Mouse (Mus musculus) cortical plate, adult 2 months (tissue): ENCODE measurements at regions not wholly inside any gene's neighbourhood (a gene's known extent, or its start where the extent isn't known, plus 50 kb on each side); places are given as distances from the start of the nearest gene placed in this dataset.

ENCODE experiments used
- H3K27ac ChIP-seq: fragments of 200-500 bp; 2 replicates; pipeline ENCODE4 v1.5.1; 2012; ENCODE audit warnings: low read length, control low read depth, inconsistent platforms; ENCODE audit not compliant: insufficient read depth
- H3K4me1 ChIP-seq: fragments of 200-500 bp; 2 replicates; pipeline ENCODE4 v1.6.1; 2011; ENCODE audit warnings: low read length; ENCODE audit not compliant: control insufficient read depth, insufficient read depth
- H3K4me3 ChIP-seq: fragments of 200-500 bp; 2 replicates; pipeline ENCODE4 v1.5.1; 2011; ENCODE audit warnings: mild to moderate bottlenecking, low read length, control low read depth; ENCODE audit not compliant: insufficient read depth
- CTCF ChIP-seq: fragments of 200-500 bp; IDR thresholded peaks from 2 replicates; pipeline ENCODE4 v1.5.1; 2011; ENCODE audit warnings: mild to moderate bottlenecking, control low read depth, low read length; ENCODE audit not compliant: insufficient read depth; ENCODE audit errors: extremely low read depth
- POLR2A ChIP-seq: fragments of 200-500 bp; IDR thresholded peaks from 2 replicates; pipeline ENCODE4 v1.6.1; 2011; ENCODE audit warnings: mild to moderate bottlenecking, low read length, control low read depth; ENCODE audit not compliant: insufficient read depth; ENCODE audit errors: extremely low read depth

DNA sequence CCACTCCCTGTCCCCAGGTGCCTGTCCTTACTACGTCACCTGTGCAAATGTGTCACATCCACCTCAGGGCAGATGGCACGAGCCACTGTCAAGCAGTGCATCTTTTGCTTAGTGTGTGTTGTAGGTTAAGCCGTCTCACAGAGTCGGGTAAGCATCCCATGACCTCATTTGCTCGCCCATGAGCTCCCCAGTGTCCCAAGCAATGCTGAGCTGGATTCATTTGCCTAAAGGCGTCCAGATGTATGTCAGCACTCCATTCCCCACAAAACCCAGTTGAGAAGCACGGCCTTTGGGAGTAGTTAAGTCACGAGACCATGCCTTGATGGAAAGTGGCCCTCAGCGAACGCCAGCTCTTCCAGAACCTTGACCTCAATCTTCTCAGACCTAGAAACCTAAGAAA, 242.7 kb upstream of the Sulf2 start:
- Histone ChIP-seq H3K27ac (no peak overlapping the region), H3K4me3 (no peak overlapping the region), H3K4me1 (peaks cover 5% of the 10 kb centered on the region)
- no peak for TF ChIP-seq CTCF
- no peak for TF ChIP-seq POLR2A

DNA sequence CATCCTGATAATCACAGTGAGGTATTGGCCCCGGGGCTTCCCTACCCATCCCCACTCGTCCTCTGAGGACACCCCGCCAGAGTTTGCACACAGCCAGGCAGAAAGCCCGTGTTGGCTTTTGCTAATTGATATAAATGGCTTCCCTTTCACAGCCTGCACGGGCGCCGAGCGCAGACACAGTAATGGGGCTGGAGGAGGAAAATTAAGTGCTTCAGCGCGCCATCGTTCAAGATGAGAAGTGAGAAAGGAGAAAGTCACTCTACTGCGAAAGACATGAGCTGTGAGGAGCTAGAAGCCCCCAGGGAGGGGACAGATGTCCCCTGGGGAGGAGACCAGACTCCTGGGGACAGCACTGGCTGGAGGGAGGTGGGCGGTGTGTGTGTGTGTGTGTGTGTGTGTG, 239.2 kb upstream of the Sulf2 start:
- no peak overlapping the region for H3K4me3 ChIP-seq
- H3K4me1 ChIP-seq: peaks cover under 1% of the 10 kb centered on the region; the same call in 1 of the 2 replicates
- no peak overlapping the region for H3K27ac ChIP-seq
- TF ChIP-seq POLR2A: no peak
- TF ChIP-seq CTCF: no peak

DNA sequence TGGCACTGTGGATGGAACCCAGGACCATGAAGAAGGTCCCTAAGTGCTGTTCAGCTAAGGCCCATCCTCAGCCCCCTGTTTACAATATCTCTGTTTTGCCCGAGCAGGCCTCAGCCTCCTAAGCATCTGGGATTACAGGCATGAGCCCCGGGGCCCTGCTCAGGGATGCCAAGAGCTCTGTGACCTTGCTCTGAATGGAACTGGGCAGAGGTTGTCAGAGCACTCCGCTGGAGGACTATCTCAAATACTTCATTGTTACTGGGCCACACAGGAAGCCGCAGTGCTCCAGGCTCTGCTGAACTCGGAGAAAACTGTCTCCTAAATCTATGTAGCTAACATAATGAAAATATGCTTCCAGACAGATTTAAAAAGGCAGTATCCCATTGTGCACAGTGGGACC, 235.7 kb upstream of the Sulf2 start:
- no peak overlapping the region for H3K27ac ChIP-seq
- H3K4me3 ChIP-seq: no peak overlapping the region
- TF ChIP-seq POLR2A: no peak
- no peak for TF ChIP-seq CTCF
- H3K4me1 ChIP-seq: no peaks in the 10 kb centered on the region

DNA sequence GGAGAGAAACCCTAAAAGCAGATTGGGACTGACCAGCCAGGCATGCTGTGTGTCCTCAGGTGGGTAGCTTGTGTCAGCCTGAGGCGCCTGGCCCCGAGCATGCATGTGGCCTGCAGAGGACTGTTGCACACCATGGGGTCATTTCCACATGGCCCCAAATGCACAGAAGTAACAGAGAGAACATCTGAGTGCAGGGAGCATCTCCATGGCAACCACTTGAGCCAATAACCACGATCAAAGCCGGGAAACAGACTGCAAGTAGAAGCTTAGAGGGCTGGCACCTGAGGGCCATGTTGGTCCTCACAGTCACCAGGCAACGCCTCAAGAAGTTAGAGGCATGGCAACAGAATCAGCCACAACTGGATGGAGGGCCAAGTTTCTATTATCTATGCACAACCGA, 232.6 kb upstream of the Sulf2 start:
- Histone ChIP-seq H3K27ac (no peak overlapping the region), H3K4me1 (no peaks in the 10 kb centered on the region), H3K4me3 (no peak overlapping the region)
- no peak for TF ChIP-seq CTCF
- no peak for TF ChIP-seq POLR2A

DNA sequence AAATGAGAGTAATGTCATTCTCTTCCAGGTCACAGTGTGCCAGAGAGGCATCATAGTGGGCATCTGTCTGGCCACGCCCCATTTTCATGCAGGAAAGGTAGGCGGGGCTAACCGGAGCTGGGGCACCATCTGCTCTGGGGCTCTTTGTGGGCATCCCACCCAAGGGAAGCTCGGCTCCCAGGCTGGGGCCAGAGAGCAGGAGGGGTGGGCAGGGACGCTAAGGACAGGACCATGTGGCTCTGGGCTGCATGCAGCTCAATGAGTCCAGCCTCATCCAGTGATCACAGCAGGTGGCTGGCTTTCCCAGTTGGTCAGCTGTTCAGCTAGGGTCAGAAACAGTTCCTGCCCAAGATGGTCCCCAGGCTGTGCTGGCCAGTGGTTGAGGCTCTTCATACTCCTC, 231.4 kb upstream of the Sulf2 start:
- TF ChIP-seq CTCF (no peak), POLR2A (no peak)
- Histone ChIP-seq H3K4me1 (no peaks in the 10 kb centered on the region), H3K4me3 (no peak overlapping the region), H3K27ac (no peak overlapping the region)

DNA sequence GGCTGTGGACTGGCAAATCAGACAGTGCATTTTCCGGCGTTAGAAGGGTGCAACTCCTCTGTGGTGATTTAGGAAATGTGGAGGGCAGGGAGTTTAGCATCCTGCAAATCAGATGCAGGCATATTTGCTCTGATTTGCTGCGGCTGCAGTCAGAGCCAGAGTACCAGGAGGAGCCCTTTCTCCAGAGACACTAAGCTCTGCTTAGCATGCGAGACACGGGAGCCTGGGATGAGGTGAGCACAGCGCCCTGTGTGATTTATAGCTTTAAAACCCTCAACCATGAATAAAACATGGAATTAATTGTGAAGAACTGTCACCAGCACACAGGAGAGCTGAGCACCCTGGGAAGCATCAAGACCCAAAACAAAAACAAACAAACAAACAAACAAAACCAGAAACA, 229.1 kb upstream of the Sulf2 start:
- no peaks in the 10 kb centered on the region for H3K4me1 ChIP-seq
- TF ChIP-seq CTCF: no peak
- no peak for TF ChIP-seq POLR2A
- H3K4me3 ChIP-seq: no peak overlapping the region
- H3K27ac ChIP-seq: no peak overlapping the region

DNA sequence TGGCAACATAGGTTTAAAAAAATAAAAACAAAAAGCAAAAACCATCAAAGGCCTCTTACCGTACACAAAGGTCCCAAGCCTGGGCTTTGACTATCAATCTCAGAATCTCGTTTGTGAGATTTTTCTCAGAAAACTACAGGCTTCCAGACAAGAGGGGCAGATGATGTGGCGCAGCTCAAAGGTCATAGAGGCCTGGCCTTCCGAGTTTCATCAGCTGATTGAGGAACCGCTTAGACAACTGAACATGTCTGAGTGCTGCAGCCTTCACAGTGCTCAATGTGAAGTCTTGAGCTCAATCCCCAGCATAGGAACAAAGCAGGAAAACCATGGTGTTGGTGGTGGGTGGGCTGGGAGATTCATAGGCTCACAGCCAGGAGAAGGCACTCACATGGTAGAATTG, 227.9 kb upstream of the Sulf2 start:
- TF ChIP-seq CTCF (no peak), POLR2A (no peak)
- Histone ChIP-seq H3K4me1 (no peaks in the 10 kb centered on the region), H3K4me3 (no peak overlapping the region), H3K27ac (no peak overlapping the region)

DNA sequence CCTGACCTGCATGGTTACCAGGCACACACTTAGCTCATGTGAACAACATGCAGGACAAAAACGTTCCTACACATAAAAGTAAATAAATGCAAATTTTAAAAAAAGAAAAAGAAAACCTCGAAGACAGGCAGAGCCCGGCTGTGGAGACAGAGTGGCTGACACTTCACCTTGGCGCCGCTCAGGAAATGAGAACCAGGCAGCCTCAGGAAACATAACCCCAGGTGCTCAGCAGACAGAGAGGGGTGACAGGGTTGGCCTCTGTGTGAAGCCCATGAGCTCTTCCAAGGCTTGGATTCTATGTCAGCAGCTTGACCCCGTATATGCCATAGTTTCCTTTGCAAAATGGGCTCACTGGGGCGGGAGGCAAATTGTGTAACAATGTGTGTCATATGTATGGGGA, 226.7 kb upstream of the Sulf2 start:
- TF ChIP-seq POLR2A: no peak
- TF ChIP-seq CTCF: no peak
- Histone ChIP-seq H3K4me1 (no peaks in the 10 kb centered on the region), H3K27ac (no peak overlapping the region), H3K4me3 (no peak overlapping the region)

DNA sequence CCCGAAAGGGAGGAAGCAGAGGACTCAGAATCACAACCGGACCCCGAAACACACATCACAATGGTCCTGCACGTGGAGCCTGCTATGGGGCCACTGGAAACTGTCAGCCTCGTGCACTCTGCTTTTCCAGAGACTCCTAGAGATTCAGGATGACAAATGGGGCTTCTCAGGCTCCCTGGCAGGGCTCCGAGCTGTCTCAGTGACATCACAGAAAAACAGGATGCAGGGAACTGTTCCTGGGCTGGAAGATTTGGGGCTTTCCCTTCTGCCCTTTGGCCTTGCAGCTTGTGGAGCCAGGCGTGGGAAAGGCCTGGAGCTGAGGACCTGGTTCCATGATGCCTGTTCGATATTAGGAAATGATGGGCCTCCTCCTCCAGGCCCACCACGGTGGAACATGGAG, 225.4 kb upstream of the Sulf2 start:
- Histone ChIP-seq H3K4me3 (no peak overlapping the region), H3K27ac (no peak overlapping the region), H3K4me1 (no peaks in the 10 kb centered on the region)
- no peak for TF ChIP-seq CTCF
- TF ChIP-seq POLR2A: no peak

DNA sequence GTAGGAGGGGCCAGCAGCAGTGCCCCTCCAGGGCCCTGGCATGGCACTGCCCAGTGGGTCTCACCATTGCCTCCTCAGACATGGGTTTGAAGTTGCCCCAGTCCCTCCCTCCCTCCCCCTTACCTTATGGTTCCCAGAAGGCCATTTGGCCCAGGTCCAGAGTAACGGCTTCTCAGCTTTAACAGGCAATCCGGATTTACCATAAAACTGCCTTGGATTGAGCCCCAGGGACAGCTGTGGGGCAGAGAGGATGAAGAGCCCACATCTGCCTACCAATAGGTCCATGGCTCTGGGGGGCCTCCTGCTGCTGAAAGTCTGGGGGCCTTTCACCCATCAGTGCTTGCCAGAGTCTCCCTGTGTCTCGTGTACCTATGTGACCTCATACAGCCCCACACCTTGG, 222.9 kb upstream of the Sulf2 start:
- Histone ChIP-seq H3K4me3 (no peak overlapping the region), H3K27ac (no peak overlapping the region), H3K4me1 (no peaks in the 10 kb centered on the region)
- TF ChIP-seq POLR2A (no peak), CTCF (no peak)

DNA sequence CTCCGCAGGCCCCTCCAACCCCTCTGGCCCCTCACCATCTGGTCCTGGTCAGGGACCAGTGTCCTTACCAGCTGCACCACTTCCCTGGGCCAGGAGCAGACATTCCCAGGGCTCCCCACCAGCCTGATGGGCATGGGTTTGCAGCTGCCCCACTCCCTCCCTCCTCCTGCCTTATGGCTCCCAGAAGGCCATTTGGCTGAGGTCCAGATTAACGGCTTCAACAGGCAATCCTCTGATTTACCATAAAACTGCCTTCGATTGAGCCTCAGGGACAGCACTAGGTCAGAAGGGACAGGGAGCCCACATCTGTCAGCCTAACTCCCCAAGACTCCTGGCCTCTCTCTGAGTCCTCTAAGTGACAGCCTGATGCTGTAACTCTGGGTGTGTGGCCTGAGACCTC, 221.9 kb upstream of the Sulf2 start:
- Histone ChIP-seq H3K4me3 (no peak overlapping the region), H3K27ac (no peak overlapping the region)
- TF ChIP-seq CTCF: no peak
- TF ChIP-seq POLR2A: no peak

DNA sequence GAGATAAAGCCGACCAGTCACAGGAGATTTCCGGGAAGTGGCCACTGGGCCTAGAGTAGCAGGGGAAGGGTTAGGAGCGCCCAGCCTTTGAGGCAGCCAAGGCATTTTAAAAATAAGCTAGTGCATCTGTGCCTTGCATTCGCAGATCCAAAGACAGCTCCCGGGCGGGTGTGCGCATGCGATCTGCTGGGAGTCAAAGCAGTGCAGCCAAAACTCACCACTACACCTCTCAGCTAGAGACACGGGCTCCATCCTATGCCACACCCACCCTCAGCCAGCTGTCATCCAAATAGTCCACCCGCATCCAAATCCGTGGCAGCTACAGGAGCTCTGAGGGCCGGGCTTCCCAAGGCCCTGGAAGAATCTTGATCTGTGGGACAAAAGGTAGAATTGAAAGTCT, 220.2 kb upstream of the Sulf2 start:
- Histone ChIP-seq H3K27ac (no peak overlapping the region), H3K4me3 (no peak overlapping the region), H3K4me1 (no peaks in the 10 kb centered on the region)
- TF ChIP-seq CTCF (no peak), POLR2A (no peak)

More for the DNA sequence above, 221.9 kb upstream of the Sulf2 start:
- no peaks in the 10 kb centered on the region for H3K4me1 ChIP-seq
